Mouse (Mus musculus) midbrain, embryonic 13.5 days (tissue): ENCODE results near the gene Prom1. TPM values are rescaled to one million over a fixed set of nuclear protein-coding genes. Genes with fewer than 3 reads are reported as not detected.

Experiments used
- ATAC-seq: fragments of 200-750 bp; cut with Nextera tagmentation; 2 replicates; pipeline ENCODE4 v1.8.0; 2017; ENCODE audit warnings: mild to moderate bottlenecking, moderate TSS enrichment, moderate library complexity
- H3K27ac ChIP-seq: fragments of 300-500 bp; sonication (generic); 2 replicates; pipeline ENCODE4 v1.5.1; 2015; ENCODE audit warnings: inconsistent platforms, mild to moderate bottlenecking, moderate library complexity
- H3K27me3 ChIP-seq: fragments of 300-500 bp; sonication (generic); 2 replicates; pipeline ENCODE4 v1.6.1; 2015; ENCODE audit warnings: mild to moderate bottlenecking, inconsistent platforms
- H3K36me3 ChIP-seq: fragments of 300-500 bp; sonication (generic); 2 replicates; pipeline ENCODE4 v1.6.1; 2015; ENCODE audit warnings: mild to moderate bottlenecking, inconsistent platforms
- H3K4me1 ChIP-seq: fragments of 300-500 bp; sonication (generic); replicated peaks from 2 replicates; pipeline ENCODE4 v1.6.1; 2015; ENCODE audit warnings: inconsistent platforms
- H3K4me2 ChIP-seq: fragments of 300-500 bp; sonication (generic); replicated peaks from 2 replicates; pipeline ENCODE4 v1.6.1; 2015; ENCODE audit warnings: moderate library complexity, mild to moderate bottlenecking, inconsistent platforms
- H3K4me3 ChIP-seq: fragments of 300-500 bp; sonication (generic); replicated peaks from 2 replicates; pipeline ENCODE4 v1.5.1; 2015; ENCODE audit warnings: mild to moderate bottlenecking, inconsistent platforms
- H3K9ac ChIP-seq: fragments of 300-500 bp; sonication (generic); replicated peaks from 2 replicates; pipeline ENCODE4 v1.6.1; 2015; ENCODE audit warnings: mild to moderate bottlenecking, inconsistent platforms
- H3K9me3 ChIP-seq: fragments of 300-500 bp; sonication (generic); 2 replicates; pipeline ENCODE4 v1.6.1; 2016; ENCODE audit warnings: mild to moderate bottlenecking, inconsistent platforms
- WGBS: fragments of 180-500 bp; shearing (Covaris S2); methylation state at CpG from one replicate; pipeline ENCODE4 v1.1.7; 2015; 5-methylcytosine and 5-hydroxymethylcytosine counted together
- polyA plus RNA-seq: library from polyadenylated mRNA; unstranded; fragments of >200 nt; fragmentation: Nextera tagmentation; extraction: Ambion mirVana; gene quantifications from 2 replicates; pipeline ENCODE4 v1.2.1, GENCODE M21; 2015

The Prom1 gene
- polyA plus RNA-seq, 1 experiment from 2014 or later = 69.6 TPM

DNA sequence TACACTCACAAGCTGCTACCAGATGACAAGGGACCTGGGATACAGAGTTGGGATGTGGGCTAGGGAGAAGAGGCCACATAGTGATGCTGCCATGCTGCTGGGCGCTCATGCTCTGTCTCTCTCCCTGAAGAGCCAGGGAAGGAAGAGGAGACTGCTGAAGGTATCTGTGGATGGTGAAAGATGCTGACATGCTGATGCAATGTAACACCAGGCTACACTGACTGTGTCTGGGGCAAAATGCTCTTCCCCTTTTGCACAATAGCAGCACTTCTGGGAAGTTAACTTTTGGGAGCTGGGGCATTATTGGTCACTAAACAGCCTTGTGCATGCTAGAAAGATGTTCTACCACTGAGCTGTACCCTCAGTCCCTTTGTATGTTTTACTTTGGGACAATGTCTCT is 26.4 kb downstream of the Prom1 start:
- H3K4me1 ChIP-seq = no peaks in the 10 kb centered on the region
- H3K27me3 ChIP-seq = no peaks in the 10 kb centered on the region
- H3K9ac ChIP-seq = no peak overlapping the region
- H3K36me3 ChIP-seq = no peaks in the 10 kb centered on the region
- no peak overlapping the region for H3K4me2 ChIP-seq
- no peak for ATAC-seq
- WGBS = 91% methylated on average over 1 of the region's 1 CpGs
- no peak overlapping the region for H3K4me3 ChIP-seq
- H3K9me3 ChIP-seq = no peaks in the 10 kb centered on the region
- H3K27ac ChIP-seq = no peak overlapping the region

DNA sequence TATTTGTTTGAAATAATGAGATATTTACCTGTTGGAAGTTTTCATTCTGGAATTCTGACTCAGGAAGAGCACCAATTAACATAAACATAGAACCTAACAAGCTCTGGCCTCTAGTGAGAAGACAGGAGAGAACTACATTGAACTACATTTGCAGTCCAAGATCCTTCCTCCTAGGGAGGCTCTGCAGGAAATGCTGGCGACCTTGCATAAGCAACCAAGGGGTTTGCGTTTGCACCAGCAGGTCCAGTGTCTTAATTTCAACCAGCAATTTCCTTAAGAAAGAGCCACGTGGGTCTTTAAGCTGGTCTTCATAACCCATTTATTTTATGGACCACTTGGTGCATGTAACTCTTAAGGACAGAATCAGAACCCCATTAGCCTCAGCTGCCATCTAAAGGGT is 28.2 kb downstream of the Prom1 start:
- Histone ChIP-seq H3K9ac (no peak overlapping the region), H3K27ac (no peak overlapping the region), H3K4me1 (no peaks in the 10 kb centered on the region), H3K9me3 (no peaks in the 10 kb centered on the region), H3K4me2 (no peak overlapping the region), H3K27me3 (no peaks in the 10 kb centered on the region), H3K4me3 (no peak overlapping the region), H3K36me3 (no peaks in the 10 kb centered on the region)
- ATAC-seq = no peak
- WGBS = 83% methylated on average over 3 of the region's 3 CpGs

DNA sequence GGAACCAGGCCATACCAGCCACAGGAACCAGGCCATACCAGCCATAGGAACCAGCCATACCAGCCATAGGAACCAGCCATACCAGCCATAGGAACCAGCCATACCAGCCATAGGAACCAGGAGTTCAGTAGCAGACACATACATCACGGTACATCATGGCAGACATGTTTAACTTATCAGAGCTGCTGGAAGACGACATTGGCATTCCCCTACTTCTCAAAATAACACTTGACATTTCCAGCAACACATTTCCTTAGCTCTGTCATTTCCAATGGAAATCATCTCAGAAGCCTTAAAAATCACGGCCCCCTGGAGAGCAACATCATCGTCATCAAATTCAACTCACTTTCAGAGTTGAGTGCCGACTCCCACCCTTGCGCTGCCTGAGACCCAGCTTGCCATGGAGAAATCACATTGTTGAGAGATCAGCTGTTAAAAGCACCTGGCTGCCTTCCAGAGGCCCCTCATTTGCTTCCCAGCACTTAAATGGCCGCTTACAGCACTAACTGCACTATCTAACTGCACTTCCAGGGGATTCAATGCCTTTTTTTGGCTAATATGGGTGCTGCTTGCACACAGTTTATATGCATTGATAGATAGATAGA is 31.2 kb downstream of the Prom1 start:
- Histone ChIP-seq H3K27ac (no peak overlapping the region), H3K36me3 (0 out of 2 replicates have a peak, but pooled peaks cover 7% of the 10 kb centered on the region), H3K9me3 (no peaks in the 10 kb centered on the region), H3K27me3 (no peaks in the 10 kb centered on the region), H3K9ac (no peak overlapping the region), H3K4me1 (no peaks in the 10 kb centered on the region), H3K4me2 (no peak overlapping the region), H3K4me3 (no peak overlapping the region)
- 83% methylated on average over 7 of the region's 7 CpGs for WGBS
- ATAC-seq = no peak

DNA sequence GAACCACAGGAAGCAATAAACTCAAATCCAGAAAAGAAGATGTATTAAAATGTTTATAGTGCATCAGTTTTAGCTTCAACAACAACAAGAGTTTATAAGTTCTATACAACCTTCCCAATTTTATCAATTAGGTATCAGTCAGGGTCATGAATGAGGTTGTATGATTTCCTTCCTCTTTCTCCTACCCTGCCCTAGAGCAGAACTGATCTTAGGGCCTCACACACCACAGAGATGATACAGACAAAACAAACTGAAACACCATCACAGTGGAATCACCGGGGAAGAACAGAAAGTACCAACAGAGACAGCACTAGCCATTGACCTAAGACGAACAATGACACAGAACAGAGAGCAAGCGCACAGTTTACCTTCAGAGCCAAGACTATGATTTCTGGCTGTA is 43.6 kb downstream of the Prom1 start:
- 95% methylated on average over 3 of the region's 3 CpGs for WGBS
- H3K4me1 ChIP-seq = no peaks in the 10 kb centered on the region
- H3K27ac ChIP-seq = no peak overlapping the region

DNA sequence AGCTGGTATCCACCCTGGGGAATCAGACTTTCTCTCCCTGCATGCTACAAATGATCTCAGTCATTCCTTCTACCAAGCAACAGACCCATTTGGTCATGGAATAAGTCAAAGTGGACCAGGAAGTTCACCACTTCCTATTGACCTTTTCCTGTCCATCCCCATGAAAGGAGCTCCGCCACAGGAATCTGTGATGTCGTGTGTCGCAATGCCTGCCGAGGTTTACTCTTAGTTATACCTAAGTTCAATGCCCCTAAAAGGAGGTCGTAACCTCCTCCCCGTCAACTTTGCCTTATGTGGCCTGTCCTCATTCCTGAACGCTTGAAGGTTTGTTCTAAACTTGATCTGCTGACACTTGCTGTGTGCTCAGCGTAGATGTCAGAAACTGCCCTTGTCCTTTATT is 51.6 kb downstream of the Prom1 start:
- no peak for ATAC-seq
- Histone ChIP-seq H3K27me3 (no peaks in the 10 kb centered on the region), H3K36me3 (peaks cover 18% of the 10 kb centered on the region), H3K9me3 (no peaks in the 10 kb centered on the region), H3K27ac (no peak overlapping the region), H3K4me1 (no peaks in the 10 kb centered on the region), H3K4me3 (no peak overlapping the region), H3K4me2 (no peak overlapping the region), H3K9ac (no peak overlapping the region)
- 87% methylated on average over 8 of the region's 8 CpGs for WGBS

More for the DNA sequence above, 43.6 kb downstream of the Prom1 start:
- no peaks in the 10 kb centered on the region for H3K9me3 ChIP-seq
- H3K4me3 ChIP-seq = no peak overlapping the region
- no peaks in the 10 kb centered on the region for H3K27me3 ChIP-seq
- peaks cover 22% of the 10 kb centered on the region for H3K36me3 ChIP-seq
- no peak for ATAC-seq
- H3K9ac ChIP-seq = no peak overlapping the region
- H3K4me2 ChIP-seq = no peak overlapping the region

DNA sequence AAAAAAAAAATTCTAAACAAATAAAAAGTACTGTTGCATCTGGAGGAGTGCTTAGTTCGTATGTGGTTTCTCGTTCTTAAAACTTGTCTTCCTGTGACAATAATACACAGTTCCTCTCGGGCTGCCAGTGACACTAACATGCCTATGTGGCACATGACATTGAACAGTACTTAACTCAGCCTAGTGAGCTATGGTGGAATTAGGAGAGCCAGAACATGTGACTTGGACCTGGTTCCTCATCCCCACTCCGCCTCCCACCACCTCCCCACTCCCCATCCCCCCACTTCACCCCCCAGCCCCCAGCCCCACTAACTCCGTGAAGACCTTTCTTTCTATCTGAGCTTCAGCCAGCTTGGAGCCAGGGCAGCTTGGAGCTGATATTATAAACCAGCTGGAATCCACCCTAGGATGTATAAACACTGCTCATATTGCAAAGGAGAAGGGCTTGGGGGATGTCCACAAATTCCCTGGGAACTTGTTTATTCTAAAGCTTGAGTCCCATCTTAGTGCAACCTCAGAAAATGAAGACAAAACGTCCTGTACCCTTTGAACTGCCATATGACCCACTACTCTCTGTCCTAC is 52.3 kb downstream of the Prom1 start:
- no peak overlapping the region for H3K4me3 ChIP-seq
- ATAC-seq = 0 out of 2 replicates have a peak, but pooled peaks have one; percentile 30
- no peak overlapping the region for H3K9ac ChIP-seq
- no peaks in the 10 kb centered on the region for H3K9me3 ChIP-seq
- H3K4me2 ChIP-seq = no peak overlapping the region
- WGBS = 76% methylated on average over 6 of the region's 6 CpGs
- H3K27ac ChIP-seq = no peak overlapping the region
- H3K36me3 ChIP-seq = peaks cover 23% of the 10 kb centered on the region
- H3K27me3 ChIP-seq = no peaks in the 10 kb centered on the region
- no peaks in the 10 kb centered on the region for H3K4me1 ChIP-seq

DNA sequence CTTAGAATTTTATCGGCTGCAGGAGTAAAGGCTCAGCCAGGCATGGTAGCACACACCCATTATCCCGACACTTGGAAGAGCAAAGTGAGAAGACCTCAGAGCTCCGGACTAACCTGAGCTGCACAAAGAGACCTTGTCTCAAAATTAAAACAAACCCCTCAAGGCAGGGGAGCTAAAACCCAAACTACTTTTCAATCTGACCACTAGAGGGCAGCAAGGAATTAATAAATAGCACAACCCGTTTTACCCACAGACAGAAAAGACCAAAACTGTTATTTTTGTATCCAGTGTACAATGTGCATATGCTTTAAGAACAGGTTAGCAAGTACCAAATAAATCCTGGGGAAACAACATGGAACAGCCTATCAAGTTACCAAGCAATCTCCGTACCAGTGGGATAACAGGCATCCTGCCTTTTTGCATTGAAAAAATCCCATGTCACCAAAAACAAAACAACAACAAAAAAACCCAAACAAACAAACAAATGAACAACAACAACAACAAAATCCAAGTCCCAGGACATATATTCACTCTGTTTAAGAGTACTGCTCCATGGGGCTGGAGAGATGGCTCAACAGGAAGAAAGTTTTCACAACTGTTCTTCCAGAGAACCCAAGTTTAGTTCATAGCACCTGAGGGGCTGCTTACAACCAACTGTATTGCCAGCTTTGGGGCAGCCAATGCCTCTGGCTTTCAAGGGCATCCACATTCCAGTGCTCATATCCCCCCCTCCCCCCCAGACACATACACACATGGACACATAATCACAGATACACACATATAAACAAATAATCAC is 53.1 kb downstream of the Prom1 start:
- Histone ChIP-seq H3K9ac (no peak overlapping the region), H3K9me3 (no peaks in the 10 kb centered on the region), H3K4me2 (no peak overlapping the region), H3K4me1 (no peaks in the 10 kb centered on the region), H3K27me3 (no peaks in the 10 kb centered on the region), H3K36me3 (peaks cover 23% of the 10 kb centered on the region), H3K4me3 (no peak overlapping the region), H3K27ac (no peak overlapping the region)
- ATAC-seq = peak; percentile 65
- WGBS = 54% methylated on average over 5 of the region's 5 CpGs

DNA sequence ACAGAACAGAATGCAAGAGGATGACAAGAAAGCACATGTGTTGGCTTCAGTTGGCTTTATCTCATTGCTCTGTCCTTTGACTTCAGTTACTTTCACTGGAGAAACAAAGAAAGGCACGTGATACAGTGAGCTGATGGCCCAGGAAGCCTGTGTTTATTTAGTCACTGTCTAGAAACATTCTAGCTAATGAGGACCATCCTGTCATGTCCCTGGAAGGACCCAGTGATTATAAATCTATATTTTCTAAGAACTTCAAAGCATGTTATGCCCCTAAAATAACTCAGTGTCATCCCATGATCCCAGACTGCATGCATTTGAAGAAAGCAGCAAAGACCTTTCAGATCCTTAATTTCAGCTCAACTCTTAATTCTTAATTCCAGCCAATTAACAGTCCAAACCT is 60.1 kb downstream of the Prom1 start:
- Histone ChIP-seq H3K4me2 (no peak overlapping the region), H3K36me3 (peaks cover 18% of the 10 kb centered on the region), H3K27me3 (no peaks in the 10 kb centered on the region), H3K27ac (no peak overlapping the region), H3K9ac (no peak overlapping the region), H3K9me3 (no peaks in the 10 kb centered on the region), H3K4me3 (no peak overlapping the region), H3K4me1 (no peaks in the 10 kb centered on the region)
- WGBS = 83% methylated on average over 1 of the region's 1 CpGs
- ATAC-seq = no peak

DNA sequence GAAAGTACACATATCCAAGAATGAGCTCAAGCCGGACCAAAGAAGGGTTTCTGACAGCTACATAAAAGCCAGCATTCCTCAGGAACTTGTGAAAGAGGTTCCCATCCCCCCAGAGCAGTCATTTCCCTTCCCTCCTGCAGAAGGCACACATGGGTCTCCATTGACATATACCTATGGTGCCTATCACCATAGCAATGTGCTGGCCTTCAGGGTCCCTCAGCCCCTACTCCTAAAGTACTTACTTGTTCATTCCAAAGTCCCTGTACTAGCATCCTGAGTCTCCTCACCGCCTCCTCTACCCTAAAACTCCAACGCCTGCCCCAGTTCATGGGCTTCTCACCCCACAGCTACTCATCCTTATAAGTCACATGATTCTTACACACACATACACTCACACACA is 60.8 kb downstream of the Prom1 start:
- no peaks in the 10 kb centered on the region for H3K4me1 ChIP-seq
- peaks cover 22% of the 10 kb centered on the region for H3K36me3 ChIP-seq
- 83% methylated on average over 3 of the region's 3 CpGs for WGBS
- H3K4me2 ChIP-seq = no peak overlapping the region
- H3K4me3 ChIP-seq = no peak overlapping the region
- no peak for ATAC-seq
- H3K27ac ChIP-seq = no peak overlapping the region
- H3K9me3 ChIP-seq = no peaks in the 10 kb centered on the region
- H3K9ac ChIP-seq = no peak overlapping the region
- H3K27me3 ChIP-seq = no peaks in the 10 kb centered on the region

DNA sequence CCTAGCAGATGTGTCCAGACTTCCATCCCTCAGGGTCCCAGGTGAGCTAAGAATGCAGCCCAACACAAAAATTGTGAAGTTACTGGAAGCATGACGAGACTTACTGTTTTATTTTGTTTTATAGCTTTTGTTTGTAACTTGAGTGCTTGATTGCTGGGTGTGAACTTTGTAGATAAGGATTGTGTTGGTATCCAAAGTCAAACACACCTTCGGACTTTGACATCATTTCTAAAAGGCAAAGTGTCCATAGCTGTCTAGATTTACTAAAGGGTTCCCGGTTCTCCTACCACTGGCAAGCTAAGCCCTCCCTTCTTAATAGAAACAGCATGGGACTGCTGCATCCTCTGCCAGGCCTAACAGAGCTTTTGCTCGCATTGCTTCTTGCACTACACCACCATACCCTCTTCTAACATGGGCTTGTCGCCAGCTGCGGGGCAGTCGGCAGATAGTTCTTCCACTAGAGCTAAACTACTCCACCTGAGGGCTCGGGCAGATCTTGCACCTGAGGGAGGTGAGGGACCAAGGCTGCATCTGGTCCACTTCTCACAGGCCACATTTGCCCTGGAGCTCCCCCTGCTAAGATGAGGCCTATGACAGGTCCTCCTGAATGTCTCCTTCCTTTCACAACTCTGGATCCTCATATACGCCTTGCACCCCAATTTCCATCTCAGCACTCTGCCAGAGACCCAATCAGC is 103.4 kb downstream of the Prom1 start:
- no peak overlapping the region for H3K27ac ChIP-seq
- H3K4me2 ChIP-seq = no peak overlapping the region
- H3K9ac ChIP-seq = no peak overlapping the region
- H3K36me3 ChIP-seq = peaks cover 54% of the 10 kb centered on the region
- WGBS = 95% methylated on average over 9 of the region's 9 CpGs
- no peak for ATAC-seq
- no peak overlapping the region for H3K4me3 ChIP-seq
- H3K9me3 ChIP-seq = no peaks in the 10 kb centered on the region
- H3K4me1 ChIP-seq = no peaks in the 10 kb centered on the region
- no peaks in the 10 kb centered on the region for H3K27me3 ChIP-seq

DNA sequence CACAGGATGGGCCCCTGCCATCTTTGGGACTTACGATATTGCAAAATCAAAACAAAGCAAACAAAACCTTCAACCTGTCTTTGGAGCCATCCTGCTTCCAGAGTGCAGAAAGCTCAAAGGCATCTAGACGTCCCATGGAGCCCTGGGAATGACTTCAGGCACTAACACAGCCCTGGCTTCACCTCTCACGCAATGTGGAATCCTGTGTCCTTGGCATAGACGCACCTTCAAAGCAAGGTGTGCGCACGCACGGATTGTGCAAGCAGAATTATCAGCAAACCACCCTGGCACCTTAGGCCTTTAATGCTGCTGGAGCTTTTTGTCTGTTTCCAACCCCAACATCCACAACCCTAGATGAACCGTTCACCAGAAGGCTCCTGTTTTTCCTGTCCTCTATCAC is 104.2 kb downstream of the Prom1 start:
- Histone ChIP-seq H3K27me3 (no peaks in the 10 kb centered on the region), H3K9me3 (no peaks in the 10 kb centered on the region), H3K27ac (no peak overlapping the region), H3K4me3 (no peak overlapping the region), H3K36me3 (peaks cover 52% of the 10 kb centered on the region), H3K4me2 (no peak overlapping the region), H3K9ac (no peak overlapping the region), H3K4me1 (no peaks in the 10 kb centered on the region)
- ATAC-seq = no peak
- 94% methylated on average over 8 of the region's 8 CpGs for WGBS

DNA sequence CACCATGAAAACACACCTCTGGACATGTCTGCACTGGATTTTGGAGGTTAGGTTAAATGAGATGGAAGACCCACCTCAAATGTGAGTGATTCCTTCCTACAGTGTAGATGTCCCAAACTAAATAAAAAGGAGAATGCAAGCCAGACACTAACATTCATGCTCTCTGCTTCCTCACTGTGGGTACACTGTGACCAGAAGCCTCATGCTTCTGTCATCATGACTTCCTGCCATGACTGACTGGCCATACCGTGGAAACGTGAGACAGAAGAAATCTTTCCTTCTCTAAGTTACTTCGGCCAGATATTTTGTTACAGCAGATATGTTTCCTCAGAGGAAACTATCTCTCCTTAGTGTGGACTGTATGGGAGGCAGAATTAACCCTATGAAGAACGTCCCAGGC is 105.7 kb downstream of the Prom1 start:
- Histone ChIP-seq H3K36me3 (peaks cover 39% of the 10 kb centered on the region), H3K27me3 (no peaks in the 10 kb centered on the region), H3K9me3 (no peaks in the 10 kb centered on the region), H3K9ac (no peak overlapping the region), H3K4me1 (no peaks in the 10 kb centered on the region), H3K4me2 (no peak overlapping the region), H3K27ac (no peak overlapping the region), H3K4me3 (no peak overlapping the region)
- WGBS = 84% methylated on average over 4 of the region's 4 CpGs
- no peak for ATAC-seq
